Mouse (Mus musculus) kidney, adult 8-10 months (tissue): ENCODE measurements around the gene Smg5.
"Not testable (repeated sequence)": the region's sequence is repeated elsewhere in the genome, so short reads cannot be mapped to it uniquely, and the experiment has no call there.

Source experiments
- DNase-seq, 2 experiments: peaks; one replicate each; pipeline ENCODE4 v3.0.0; 2022

The Smg5 gene

DNA sequence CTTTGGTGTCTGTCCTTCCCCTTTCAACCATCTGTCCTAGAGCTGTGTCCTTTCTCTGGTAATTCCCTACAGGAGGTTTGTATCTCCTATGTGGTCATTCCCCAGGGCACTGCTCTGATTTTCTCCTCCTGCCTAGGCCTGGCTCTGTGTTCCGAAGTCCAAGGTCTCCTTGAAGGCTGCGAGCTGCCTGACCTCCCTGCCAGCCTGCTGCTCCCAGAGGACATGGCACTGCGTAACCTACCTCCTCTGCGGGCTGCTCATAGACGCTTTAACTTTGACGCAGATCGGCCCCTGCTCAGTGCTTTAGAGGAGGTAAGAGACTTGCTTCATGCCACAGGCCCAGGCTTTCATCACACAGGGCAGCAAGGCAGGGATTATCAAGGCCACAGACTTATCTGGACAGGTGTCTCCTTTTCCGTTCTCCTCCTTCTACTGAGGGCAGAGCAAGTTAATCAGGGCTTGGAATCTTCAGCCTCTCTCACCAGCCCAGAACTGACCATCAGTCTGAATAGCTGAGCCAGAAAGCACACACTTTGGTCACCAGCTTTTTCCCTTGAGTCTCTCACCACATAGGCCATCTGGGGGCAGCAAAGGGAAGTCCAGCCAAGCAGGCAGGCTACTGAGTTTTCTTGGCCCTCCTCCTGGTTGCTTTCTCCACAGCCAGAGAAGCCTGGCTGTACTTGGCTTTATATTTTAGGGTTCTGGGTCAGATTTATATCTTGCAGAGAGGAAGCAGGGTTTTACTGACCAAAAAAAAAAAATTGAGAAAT is 18.5 kb downstream of the Smg5 start:
- peak; percentile 43 to 47 for DNase-seq

DNA sequence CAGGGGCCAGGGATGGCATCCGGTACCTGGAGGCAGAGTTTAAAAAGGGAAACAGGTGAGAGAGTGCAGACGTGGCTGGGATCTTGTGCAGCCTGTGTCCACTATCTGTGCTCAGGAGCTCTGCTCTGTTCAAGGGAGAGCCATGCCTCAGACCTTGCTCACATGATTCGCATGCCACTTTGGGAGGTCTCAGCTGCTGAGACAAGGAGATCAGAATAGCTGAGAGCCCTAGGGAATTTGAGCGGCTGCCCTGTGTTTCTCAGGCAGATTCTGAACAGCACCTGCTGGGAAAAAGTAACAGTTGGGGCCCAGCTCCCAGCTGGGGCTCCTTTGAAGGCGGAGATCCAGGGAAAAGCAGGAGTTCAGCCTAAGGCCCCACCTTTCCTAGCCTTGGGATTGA is 23.5 kb downstream of the Smg5 start:
- DNase-seq: no peak

DNA sequence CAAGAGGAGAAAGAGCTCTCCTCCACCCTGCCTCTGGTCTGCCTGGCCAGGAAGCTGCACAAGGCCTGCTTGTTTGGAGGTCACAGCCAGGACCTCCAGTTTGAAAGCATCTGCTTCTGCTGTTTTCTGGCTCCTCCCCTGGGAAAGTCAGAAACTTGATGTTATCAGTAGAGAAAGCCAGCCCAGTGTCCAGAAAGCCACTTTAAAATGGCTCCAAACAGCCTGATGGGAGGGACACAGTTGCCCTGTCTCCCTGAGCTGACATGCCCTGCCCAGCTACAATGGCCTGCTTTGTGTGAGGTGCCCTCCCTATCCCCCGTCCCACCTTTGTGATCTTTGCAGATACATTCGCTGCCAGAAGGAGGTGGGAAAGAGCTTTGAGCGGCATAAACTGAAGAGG is 23.9 kb downstream of the Smg5 start:
- DNase-seq: no peak

DNA sequence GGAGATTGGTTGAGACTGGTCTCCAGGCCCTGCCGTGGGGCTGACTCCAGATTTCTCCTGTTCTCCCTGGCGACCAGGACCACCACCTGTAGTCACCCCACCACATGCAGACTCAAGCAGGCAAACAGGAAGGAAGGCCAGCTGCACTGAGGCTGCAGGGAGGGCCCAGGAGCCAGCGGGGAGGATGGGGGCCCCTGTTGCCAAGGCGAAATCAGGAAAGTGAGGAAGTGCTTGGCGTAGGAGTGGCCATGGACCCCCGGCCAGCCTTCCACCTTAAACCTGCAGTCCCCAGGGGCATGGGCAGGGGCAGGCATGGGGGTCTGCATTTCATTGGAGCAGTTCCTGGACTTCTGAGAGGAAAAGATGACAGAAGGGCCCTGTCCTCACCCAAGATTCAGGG is 25.0 kb downstream of the Smg5 start:
- DNase-seq: no peak

DNA sequence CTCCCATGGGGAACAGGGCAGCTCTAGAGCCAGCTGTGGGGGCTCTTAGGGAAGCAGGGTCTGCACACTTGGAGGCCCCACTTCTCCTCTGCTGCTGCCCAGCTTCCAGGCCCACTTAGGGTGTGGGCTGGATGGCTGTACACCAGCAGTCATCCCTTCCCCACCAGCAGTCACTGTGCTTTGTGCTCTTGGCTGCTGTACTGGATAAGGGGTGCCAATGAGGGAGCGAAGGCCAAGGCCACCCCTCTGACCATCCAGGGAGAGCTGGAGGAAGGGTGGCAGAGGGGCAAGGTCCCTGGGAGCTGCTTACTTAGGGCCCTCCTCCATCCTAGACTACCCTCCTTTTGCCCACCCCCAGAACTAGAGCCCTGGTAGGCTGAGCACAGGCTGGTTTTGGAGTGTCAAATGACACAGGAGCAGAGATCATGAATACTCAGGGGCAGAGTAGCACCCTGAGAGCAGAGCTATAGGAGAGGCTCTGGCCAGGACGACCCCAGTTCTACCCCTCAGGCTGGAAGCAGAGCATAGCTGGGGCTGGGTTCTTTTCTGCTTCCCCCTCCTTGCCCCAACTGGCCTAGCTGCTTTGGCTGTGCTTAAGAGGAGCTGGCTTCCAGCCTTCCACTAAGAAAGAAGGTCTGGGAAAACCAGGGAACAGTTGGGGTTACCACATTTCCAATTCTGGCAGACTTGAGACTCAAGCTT is 25.7 kb downstream of the Smg5 start:
- no peak for DNase-seq

DNA sequence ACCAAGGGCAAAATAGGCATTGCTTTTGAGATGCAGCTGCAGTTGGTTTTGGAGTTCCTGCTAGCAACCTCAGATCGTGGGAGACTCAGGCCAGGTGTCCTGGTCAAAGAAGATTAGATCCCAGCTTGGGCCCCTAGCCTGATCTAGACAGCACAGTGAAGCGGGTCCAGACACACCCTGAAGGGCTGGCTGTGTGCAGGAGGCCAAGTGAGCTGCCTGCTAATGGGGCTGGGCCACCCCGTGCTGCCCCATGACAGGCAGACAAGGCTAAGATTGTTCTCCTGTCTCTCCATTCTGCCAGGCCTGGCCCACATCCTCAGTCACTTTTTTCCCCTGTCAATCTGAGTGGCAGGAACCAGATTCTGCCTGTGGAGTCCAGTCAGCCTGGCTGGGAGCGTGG is 27.6 kb downstream of the Smg5 start:
- no peak for DNase-seq

DNA sequence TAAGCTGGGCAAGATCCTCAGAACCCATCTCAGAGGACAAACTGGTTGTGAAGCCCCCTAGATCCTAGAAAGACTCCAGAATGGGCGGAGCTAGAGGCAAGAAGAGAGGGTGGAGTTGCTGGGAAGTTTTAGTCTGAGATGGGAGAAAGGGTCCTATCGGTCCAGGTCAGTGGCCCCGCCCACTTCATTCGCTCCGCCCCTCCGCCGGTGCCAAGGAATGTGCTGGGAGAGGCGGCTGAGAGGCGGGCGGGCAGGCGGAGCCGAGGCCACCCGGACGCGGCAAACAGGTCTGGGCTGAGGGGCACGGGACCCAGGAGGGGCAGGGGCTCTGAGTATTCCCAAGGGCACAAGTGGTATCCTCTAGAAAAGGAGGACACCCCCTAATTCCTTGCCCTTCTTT is 28.3 kb downstream of the Smg5 start, which contains the start of gene Paqr6:
Gene Paqr6 (plus strand): TSS at position 248 of the 400 bp plus-strand sequence.
- peak; percentile 70 to 73 for DNase-seq

DNA sequence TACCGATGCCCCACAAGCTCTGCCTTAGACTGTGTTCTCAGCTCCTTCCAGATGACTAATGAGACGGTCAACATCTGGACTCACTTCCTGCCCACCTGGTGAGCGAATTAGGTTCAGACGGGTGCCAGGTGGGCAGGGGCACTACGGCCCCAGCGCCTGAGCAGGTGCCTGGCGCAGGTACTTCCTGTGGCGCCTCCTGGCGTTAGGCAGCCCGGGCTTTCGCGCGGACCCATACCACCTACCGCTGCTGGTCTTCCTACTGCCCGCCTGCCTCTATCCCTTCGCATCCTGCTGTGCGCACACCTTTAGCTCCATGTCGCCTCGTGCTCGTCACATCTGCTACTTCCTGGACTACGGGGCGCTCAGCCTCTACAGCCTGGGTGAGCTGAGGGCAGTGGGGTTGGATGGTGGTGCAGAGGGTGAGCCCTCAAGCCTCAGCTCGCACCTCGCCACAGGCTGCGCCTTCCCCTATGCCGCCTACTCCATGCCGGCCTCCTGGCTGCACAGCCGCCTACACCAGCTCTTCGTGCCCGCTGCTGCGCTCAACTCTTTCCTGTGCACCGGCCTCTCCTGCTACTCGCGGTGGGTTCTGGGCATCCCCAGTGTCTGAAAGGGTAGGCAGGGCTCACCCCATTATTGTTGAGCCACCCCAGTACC is 29.8 kb downstream of the Smg5 start:
- DNase-seq: no peak

DNA sequence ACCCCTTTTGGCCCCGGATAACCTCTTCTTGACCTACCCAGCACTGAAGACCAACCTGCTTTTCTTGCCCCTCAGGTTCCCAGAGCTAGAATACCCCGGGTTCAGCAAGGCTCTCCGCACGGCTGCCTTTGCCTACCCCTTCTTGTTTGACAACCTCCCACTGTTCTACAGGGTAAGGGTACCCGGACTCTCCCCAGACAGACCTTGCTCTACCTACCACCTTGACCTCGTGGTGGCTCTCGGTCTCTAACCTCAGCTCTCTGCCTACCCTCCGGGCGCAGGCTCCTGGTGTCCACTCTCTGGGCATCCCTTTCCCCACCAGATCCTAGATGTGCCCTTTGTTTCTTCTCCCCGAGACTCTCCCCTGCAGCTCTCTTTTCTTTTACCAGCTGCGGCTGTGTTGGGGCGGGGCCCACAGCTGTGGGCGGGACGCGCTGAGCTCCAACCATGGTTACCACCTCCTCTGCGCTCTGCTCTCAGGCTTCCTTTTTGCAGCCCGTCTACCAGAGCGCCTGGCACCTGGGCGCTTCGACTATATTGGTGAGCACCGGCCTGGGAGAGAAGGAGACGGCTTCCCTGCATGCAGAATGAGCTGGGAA is 30.9 kb downstream of the Smg5 start:
- DNase-seq: peak in 1 of 2 experiments; percentile 30

DNA sequence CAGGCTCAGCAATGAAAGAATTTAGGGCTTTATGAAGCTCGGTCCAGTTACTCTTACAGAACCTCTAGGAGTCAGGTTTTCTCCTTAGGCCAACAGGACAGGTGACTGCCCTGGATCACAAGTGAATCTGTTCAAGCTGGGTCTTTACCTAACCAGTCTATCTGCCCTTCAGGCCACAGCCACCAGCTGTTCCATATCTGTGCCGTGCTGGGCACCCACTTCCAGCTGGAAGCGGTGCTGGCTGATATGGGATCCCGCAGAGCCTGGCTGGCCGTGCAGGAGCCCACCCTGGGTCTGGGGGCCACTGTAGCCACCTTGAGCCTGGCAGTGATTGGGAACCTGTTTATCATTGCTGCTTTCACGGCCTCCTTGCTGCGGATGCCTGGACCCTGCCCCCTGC is 31.5 kb downstream of the Smg5 start:
- not testable (repeated sequence) for DNase-seq

DNA sequence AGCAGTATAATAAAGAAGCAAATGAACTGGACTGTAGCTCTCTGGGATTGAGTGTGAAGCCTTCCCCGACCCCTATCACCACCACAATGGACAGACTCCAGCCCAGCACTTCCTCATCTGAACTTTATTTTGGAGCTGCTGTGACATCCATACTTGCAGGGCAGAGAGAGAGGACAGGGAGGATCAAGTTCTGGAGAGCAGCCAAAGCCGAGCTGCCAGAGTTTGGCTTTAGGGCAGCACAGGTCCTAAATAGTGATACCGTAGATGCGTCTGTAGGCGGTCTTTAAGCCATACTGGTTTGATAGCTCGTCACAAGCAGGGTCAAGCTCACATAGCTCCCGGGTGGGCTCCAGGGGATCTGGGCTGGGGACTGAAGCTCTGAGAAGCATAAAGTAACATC is 32.5 kb downstream of the Smg5 start:
- DNase-seq: not testable (repeated sequence)

DNA sequence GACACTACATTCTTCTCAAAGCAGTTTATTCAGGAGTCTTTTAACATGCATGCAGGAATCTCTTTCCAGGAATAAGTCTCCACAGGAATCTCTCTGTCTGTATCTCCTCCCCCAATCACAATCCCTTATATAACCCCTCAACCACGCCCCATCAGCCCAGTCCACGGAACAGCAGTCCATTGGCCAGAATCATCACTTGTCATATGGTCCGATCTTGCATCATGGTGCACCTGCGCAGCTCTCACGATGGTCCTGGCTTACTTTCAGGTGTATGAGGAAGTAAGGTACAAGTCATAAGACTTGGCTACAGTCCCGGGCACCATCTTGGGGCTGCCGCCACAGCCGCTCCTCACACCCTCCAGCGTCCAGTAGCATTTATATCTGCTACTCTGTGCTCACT is 36.6 kb downstream of the Smg5 start, which contains the start of gene Bglap3:
Gene Bglap3 (minus strand): TSS at position 101 of the 400 bp plus-strand sequence.
- DNase-seq: not testable (repeated sequence)

DNA sequence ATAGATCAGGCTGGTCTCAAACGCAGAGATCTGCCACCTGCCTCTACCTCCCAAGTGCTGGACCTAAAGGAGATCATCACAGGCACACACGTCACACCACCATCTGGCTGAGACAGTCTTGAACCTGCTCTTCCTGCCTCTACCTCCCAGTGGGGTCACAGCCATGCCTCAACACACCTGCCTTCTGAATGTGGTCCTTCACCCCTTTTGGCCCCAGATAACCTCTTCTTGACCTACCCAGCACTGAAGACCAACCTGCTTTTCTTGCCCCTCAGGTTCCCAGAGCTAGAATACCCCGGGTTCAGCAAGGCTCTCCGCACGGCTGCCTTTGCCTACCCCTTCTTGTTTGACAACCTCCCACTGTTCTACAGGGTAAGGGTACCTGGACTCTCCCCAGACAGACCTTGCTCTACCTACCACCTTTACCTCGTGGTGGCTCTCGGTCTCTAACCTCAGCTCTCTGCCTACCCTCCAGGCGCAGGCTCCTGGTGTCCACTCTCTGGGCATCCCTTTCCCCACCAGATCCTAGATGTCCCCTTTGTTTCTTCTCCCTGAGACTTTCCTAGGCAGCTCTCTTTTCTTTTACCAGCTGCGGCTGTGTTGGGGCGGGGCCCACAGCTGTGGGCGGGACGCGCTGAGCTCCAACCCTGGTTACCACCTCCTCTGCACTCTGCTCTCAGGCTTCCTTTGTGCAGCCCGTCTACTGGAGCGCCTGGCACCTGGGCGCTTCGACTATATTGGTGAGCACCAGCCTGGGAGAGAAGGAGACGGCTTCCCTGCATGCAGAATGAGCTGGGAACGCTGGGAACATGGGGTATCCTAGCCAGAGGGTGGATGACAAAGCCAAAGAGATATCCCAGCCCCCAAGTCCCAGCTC is 39.9 kb downstream of the Smg5 start:
- peak in 1 of 2 experiments; percentile 23 for DNase-seq

DNA sequence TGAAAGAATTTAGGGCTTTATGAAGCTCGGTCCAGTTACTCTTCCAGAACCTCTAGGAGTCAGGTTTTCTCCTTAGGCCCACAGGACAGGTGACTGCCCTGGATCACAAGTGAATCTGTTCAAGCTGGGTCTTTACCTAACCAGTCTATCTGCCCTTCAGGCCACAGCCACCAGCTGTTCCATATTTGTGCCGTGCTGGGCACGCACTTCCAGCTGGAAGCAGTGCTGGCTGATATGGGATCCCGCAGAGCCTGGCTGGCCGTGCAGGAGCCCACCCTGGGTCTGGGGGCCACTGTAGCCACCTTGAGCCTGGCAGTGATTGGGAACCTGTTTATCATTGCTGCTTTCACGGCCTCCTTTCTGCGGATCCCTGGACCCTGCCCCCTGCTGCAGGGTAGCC is 40.6 kb downstream of the Smg5 start:
- not testable (repeated sequence) for DNase-seq

DNA sequence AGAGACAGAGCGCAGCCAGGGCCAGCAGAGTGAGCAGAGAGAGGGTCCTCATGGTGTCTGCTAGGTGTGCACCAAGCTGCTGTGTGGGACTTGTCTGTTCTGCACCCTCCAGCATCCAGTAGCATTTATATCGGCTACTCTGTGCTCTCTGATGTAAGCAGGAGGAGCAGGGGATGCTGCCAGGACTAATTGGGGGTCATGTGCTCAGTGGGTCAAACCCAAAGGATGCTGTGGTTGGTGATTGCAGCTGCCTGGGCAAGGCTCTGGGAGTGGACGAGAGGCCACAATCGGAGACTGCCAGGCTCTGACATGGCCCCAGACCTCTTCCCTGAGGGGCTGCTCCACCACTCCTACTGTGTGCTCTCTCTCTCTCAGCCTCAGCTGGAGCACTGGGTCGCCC is 42.5 kb downstream of the Smg5 start, which contains the start of gene Bglap2:
Gene Bglap2 (minus strand): TSS at position 101 of the 400 bp plus-strand sequence.
- not testable (repeated sequence) for DNase-seq

DNA sequence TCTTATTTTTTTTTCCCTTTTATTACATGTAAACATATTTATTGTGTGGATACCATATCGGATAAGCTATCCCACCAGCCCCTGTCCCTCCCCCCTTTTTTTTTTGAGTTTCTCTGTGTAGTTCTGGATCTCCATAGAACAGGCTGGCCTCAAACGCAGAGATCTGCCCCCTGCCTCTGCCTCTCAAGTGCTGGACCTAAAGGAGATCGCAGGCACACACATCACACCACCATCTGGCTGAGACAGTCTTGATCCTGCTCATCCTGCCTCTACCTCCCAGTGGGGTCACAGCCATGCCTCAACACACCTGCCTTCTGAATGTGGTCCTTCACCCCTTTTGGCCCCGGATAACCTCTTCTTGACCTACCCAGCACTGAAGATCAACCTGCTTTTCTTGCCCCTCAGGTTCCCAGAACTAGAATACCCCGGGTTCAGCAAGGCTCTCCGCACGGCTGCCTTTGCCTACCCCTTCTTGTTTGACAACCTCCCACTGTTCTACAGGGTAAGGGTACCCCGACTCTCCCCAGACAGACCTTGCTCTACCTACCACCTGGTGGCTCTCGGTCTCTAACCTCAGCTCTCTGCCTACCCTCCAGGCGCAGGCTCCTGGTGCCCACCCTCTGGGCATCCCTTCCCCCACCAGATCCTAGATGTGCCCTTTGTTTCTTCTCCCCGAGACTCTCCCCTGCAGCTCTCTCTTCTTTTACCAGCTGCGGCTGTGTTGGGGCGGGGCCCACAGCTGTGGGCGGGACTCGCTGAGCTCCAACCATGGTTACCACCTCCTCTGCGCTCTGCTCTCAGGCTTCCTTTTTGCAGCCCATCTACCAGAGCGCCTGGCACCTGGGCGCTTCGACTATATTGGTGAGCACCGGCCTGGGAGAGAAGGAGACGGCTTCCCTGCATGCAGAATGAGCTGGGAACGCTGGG is 45.6 kb downstream of the Smg5 start:
- DNase-seq: not testable (repeated sequence)

DNA sequence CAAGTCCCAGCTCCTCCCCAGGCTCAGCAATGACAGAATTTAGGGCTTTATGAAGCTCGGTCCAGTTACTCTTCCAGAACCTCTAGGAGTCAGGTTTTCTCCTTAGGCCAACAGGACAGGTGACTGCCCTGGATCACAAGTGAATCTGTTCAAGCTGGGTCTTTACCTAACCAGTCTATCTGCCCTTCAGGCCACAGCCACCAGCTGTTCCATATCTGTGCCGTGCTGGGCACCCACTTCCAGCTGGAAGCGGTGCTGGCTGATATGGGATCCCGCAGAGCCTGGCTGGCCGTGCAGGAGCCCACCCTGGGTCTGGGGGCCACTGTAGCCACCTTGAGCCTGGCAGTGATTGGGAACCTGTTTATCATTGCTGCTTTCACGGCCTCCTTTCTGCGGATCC is 46.3 kb downstream of the Smg5 start:
- not testable (repeated sequence) for DNase-seq

DNA sequence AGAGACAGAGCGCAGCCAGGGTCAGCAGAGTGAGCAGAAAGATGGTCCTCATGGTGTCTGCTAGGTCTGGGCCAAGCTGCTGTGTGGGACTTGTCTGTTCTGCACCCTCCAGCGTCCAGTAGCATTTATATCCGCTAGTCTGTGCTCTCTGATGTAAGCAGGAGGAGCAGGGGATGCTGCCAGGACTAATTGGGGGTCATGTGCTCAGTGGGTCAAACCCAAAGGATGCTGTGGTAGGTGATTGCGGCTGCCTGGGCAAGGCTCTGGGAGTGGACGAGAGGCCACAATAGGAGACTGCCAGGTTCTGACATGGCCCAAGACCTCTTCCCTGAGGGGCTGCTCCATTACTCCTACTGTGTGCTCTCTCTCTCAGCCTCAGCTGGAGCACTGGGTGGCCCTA is 48.3 kb downstream of the Smg5 start, which contains the start of gene Bglap:
Gene Bglap (minus strand): TSS at position 101 of the 400 bp plus-strand sequence.
- no peak for DNase-seq

DNA sequence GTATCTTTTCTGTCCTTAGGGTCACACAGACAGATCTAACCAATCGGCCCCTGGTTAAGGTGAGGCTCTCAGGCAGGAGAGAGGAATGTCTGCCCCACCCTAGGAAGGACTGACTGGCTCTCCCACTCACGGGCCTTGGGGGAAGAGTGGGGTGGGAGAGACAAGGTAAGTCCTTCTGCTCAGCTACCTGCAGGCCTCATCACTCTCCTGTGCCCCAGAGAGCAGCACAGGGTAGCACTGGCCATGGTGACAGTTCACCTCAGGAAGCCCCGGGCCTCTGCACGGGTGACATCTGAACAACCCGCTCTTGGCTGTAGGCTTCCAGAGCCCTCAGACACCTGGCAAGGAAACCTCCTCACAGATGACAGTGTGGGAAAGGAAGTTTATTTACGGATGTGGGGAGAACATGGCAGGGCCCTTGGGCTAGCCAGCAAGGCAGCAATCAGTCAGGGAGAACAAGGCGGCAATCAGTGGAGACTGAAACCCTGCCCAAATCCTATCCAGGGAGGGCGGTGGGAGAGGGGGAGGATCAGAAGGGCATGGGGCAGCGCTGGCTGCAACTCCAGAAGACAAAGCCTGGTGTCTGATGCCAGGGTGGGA is 57.8 kb downstream of the Smg5 start:
- no peak for DNase-seq

DNA sequence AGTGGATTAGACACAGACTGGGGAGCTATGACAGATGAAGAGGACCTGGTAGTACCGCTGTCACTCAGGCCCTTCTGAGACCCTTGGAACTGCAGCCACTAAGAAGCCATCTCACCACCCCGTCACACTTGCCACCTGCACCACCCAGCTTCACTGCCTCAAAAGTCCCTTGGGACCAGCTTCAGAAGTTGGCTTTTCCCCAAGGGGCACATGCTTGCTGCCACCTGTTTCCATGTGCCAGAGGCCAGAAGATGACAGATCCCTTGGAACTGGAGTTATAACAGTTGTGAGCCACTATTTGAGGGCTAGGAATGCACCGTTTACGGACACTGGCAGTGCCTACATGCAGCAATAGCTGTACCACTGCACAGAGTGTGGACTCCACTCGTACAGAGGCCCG is 59.2 kb downstream of the Smg5 start:
- no peak for DNase-seq
